Mouse (Mus musculus): ENCODE measurements around the gene Phlpp2. TPM values are rescaled to one million over a fixed set of nuclear protein-coding genes. Genes with fewer than 3 reads are reported as not detected.

Gene Phlpp2
- polyA plus RNA-seq, 1 experiment, result 10.4 TPM

DNA sequence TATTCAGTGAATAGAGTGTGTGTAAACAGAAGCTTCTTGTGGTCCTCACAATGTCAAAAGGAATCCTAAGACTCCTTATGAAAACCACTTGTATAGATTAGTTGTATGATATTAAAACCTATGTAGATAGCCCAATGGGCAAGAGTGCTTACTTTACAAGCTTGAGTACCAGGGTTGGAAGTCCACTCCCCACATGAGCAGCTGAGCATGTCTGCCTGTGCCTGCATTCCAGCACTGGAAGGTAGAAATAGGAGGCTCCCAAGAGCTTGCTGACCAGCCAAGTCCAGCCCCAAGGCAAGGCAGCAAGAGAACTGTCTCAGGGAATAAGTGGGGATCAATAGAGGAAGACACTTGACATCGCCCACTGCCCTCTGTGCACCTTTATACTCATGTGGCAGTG lies 26.3 kb downstream of the Phlpp2 start:
- DNase-seq (ENCODE audit: low read depth, low spot score), result no peak
- 100% methylated on average over 1 of the region's 1 CpGs for WGBS

DNA sequence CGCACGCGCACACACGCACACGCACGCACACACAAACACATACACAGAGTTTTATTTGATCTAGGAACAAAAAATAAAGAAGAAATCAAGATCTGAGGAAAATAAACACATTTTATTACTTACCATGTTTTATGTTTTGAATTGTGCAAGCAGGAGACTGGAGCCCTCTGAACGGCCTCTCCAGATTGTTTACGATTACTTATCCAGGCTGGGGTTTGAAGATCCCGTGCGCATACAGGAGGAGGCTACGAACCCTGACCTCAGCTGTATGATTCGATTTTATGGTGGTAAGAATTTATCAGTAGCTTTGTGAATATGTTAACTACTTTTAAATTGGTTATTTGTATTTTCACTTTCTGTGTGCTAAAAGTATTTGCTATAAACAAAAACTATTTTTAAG lies 27.0 kb downstream of the Phlpp2 start:
- no peak for DNase-seq (ENCODE audit: low read depth, low spot score)
- WGBS, result 70% methylated on average over 12 of the region's 12 CpGs

DNA sequence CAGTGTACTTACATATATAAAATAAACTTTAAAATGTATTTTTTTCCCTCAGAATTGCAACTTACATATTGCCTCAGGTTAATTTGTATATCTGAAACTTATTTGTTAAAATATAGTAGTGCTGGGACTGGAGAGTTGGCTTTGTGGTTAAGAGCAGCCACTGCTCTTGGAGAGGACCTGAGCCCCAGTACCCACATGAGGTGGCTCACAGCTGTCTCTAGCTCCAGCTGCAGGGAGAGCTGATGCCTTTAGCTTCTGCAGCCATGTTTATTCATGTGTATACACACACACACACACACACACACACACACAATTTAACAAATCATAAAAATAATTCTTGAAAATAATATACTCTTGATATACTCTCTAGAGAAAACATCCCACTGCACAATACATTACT lies 34.0 kb downstream of the Phlpp2 start:
- no peak for DNase-seq (ENCODE audit: low read depth, low spot score)

DNA sequence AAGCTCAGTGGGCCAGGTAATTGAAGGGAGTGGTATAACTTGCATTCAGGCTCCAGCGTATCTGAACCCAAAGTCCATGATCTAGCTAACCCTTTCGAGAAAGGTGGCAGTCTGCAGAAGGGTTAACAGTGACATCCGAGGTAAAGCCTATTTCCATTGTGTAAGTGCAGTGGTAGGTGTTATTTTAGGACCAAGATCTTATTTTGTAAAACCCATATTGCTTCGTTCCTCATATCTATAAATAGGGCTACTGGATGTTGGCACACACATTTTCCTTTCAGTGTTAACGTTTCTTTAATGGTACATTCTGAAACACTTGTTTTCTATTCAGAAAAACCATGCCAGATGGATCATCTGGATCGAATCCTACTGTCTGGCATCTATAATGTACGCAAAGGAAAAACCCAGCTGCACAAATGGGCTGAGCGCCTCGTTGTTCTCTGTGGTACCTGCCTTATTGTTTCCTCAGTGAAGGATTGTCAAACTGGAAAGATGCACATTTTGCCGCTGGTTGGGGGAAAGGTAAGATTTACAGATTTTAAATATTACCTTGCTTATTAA lies 35.6 kb downstream of the Phlpp2 start:
- no peak for DNase-seq (ENCODE audit: low read depth, low spot score)
- WGBS, result 72% methylated on average over 10 of the region's 10 CpGs

DNA sequence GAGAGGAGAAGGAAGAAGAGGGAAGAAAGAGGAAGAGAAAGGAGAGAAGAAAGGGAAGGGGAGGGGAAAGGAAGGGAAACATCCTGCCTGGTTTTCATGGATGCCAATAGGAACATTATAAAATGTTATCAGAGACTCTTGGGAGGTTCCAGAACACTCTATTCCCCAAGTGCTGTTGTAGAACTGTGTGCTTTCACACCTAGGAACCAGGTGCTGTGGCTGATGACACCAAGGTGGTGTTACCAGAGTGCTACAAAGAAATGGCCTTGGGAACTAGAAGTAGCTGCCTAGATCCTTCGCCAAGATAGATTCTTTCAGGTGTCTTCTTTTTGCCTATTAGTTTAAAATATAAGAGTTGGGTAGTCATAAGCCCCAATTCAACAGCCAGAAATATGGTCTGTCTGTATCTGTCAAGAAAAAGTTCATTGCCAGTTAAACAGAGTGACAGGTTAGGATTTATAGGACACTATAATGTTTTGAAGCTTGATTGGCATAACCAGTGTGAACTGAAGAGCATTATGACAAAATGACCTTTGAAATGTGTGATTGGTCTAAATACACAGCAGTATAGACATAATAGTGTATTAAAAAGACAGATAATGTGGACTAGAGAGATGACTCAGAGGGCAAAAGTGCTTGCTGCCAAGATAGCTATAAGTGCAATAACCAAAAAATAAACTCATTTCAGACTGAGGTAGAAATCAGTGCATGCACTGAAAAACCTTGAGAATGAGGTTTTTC lies 36.8 kb downstream of the Phlpp2 start:
- 41% methylated on average over 1 of the region's 1 CpGs for WGBS
- peak; percentile 73 for DNase-seq (ENCODE audit: low read depth, low spot score)

DNA sequence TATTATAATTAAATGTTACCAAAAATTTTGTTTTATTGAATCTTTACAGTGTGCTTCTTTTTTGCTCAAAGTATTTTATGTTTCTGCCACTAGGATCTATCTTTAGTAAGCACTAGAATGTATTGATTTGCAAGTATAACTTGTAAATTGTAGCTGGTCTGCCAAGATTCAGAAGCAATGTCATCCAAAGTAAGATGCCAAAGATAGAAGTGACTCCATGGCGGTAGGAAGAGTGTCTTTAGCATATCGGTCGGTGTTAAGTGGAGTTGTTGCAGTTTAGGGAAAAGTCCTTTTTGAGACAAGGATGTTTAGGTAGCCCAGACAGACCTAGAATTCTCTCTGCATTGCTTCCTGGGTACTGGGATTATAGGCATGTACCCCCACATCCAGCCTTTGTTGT lies 38.6 kb downstream of the Phlpp2 start:
- no peak for DNase-seq (ENCODE audit: low read depth, low spot score)
- 94% methylated on average over 3 of the region's 3 CpGs for WGBS

DNA sequence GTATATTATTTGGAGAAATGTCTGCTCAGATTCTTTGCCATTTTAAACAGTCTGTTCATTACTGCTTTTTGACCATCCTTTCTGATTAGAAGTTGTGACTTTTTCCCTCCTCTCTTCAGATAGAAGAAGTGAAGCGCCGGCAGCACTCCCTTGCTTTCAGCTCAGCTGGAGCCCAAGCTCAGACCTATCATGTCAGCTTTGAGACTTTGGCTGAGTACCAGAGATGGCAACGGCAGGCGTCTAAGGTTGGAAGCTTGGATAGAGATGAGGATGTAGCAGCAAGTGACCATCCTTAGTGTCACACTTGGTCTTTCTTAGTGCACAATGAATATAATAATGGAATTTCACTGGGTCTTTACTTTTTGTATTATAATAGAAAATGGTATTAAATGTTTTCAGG lies 39.0 kb downstream of the Phlpp2 start:
- DNase-seq (ENCODE audit: low read depth, low spot score), result no peak
- 95% methylated on average over 4 of the region's 4 CpGs for WGBS

DNA sequence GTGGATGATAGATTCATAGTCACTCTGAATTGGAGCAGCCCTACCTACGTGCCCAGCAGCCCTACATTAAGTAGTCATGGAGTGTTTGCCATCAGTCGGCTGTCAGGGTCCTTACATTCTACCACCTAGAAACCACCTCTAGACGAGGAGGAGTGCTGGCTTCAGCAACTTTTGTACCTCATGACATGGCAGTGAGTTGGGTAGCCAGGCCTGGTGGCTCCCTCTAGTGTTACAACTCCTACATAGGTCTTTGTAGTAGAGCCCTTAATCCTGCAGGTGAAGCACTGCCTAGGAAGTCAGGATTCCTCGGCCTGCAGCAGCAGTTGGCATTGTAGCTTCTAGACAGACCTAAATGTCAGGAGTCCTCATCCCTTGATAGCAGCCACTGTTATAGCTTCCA lies 48.9 kb downstream of the Phlpp2 start:
- WGBS, result 39% methylated on average over 4 of the region's 4 CpGs
- DNase-seq (ENCODE audit: low read depth, low spot score), result no peak

DNA sequence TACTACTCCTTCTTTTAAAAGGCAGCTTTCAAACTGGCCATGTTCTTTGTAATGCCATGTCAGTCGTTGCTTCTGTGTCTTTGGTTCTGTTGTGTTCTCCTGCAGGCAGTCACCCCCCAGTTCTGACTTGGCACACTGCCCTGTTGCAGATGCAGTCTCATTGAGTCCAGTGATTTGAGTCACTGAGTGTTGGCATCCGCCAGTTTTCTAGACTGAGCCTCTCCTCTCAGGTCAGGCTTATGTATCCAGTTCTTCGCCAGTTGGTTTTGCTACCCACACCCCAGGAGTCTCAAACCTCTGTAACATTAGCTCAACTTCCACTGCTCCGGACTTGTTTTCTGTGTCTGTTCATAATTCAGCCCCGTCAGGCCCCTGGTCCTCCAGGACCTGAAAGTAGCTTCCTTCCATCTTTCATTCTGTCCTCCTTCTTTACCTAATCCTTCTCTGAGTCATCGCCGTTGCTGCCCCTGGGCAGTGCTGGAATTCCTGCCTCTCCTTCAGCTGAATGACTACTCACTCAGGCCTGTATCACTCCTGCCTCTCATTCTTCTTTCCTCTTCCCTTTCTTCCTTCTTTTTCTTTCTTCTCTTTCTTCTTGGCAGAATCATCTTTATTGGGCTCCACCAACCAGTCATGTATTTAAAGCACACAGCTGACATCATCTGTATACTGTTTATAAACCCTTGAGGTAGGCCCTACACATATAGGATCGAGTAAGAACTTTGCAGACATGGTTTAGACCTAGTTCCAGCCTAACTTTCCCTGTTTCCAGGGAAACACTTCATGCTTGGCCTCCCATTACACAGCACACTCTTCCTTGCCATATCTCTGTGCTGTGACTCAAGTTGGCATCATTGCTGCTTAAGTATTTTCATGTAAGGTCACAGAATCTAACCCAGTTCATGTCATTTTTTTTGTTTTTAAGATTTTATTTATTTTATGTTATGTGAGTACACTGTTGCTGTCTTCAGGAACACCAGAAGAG lies 52.4 kb downstream of the Phlpp2 start:
- DNase-seq (ENCODE audit: low read depth, low spot score), result no peak
- 82% methylated on average over 8 of the region's 8 CpGs for WGBS

DNA sequence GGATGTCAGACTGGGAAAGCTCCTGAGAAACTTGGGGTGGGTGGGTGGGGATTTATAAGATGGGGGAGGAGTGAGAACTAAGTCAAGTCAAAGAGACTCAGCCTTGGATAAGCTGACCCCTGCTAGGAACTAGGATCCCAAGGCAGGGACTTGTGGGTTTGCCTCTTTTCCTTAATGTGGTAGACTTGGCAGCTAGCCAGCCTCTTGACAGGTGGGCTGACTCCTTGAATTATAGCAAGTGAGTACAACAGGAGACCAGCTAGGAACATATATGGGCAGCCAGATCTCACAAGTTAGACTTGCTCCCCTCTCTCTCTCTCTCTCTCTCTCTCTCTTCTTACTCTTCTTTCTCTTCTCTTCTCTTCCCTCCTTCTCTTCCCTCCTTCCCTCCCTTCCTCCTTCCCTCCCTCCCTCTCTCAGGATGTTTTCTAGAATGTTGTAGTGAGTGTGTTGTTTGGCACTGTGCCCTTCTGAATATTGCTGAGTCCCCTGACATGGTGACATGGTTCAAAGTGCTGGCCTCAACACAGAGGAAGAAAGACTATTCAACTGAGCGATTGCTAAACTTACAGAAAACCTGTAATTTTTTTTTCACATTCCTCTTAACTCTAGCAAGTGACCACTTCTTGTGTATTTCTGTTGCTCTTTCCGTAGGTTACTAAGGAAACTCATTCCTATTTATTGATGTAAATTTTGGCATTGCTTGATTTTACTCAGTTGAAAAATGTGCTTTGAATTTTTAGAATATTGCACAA lies 73.4 kb downstream of the Phlpp2 start:
- DNase-seq (ENCODE audit: low read depth, low spot score), result no peak
- 67% methylated on average over 2 of the region's 2 CpGs for WGBS

DNA sequence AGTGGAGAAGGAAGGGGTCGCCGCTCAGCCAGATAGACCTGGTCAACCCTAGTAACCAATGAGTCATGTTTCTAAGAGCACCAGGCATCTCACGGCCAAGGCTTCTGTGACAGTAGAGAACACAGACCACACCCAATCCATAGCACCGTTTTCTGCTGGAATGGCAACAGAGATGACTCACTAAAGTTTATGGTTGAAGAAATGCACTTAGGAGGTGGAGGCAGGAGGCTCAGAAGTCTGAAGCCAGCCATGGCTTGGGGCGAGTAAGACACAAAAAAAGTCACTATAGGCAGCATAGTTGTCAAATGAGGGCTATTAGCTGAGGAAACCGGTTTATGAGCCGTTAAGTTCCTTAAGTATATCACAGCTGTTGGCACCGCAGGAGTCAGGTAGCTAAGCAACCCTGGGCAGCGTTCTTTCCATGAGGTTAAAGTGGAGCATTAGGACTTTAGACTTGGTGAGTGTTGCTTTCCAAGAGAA lies 76.9 kb downstream of the Phlpp2 start:
- 18% methylated on average over 9 of the region's 9 CpGs for WGBS
- no peak for DNase-seq (ENCODE audit: low read depth, low spot score)

DNA sequence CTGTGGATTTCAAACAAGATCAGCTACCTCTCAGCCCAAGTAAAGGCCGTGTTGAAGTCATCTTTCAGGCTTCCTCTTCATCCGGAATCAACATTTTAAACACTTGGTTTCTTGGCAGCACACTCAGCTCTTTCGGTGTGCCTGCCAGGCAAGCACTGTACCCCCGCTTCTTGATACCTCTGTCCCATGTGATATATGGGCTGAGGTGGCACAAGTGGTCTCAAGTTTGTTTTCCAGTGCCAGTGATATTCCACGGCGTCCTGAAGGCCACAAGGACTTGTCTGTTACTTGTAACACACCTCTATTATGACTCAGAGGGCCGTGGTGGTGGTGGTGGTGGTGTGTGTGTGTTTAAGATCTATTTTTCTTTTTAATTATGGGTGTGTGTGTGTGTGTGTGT lies 77.4 kb downstream of the Phlpp2 start:
- no peak for DNase-seq (ENCODE audit: low read depth, low spot score)
- WGBS, result 21% methylated on average over 7 of the region's 7 CpGs

DNA sequence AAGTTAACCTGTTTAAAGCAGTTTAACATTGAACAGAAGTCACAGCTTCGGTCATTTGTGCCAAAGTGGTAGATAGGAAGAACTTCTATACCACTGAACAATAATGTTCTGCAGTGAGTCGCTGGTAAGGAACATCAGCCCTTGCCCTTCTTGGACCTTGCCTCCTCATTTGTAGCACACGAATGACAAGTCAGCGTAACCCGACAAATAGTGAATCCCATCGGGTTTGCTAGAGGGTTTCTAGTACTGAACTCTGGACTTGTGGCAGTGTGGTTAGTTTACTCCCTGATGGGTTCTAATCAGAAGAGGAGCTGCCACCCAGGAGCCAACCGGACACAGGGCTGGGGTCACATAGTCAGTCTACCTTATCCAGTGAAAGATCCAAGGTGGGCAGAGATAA lies 77.9 kb downstream of the Phlpp2 start:
- no peak for DNase-seq (ENCODE audit: low read depth, low spot score)
- 63% methylated on average over 7 of the region's 7 CpGs for WGBS

DNA sequence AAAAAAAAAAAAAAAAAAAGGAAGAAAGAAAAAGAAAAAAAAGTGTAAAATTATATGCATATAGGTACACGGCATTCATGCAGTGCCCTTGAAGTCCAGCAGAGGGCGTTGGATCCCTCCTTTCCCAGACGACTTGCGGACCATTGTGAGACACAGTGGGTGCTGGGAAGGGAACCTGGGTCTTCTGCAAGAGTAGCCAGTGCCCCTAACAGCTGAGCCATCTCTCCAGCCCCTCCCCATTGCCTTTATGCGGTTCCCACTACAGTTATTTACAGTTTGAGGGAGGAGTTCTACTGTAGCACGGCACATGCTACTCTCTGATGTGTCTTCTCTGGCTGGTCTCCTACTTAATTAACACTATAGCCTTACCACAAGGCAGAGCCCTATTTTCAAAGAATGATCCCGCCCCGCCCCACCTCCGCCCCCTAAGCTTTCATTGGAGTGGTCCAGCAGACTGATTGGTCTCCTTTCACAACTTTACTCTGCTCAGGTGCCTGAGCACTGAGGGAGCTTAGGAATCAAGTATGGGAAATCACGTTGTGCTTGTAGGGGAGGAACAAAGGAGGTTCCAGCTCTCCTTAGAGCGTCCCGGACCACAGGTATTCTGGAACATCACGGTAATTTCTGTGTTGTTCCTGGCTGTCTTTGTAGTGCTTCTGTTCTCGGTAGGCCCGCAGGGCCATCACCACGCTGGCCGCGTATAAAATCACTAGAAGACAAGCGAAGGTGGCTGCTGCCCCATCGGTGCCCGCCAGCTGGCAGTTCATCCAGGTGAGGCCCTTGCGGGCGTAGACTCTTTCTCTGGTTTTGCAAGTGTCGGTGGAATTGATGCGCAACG lies 79.3 kb downstream of the Phlpp2 start:
- DNase-seq (ENCODE audit: low read depth, low spot score), result no peak
- 51% methylated on average over 26 of the region's 26 CpGs for WGBS

DNA sequence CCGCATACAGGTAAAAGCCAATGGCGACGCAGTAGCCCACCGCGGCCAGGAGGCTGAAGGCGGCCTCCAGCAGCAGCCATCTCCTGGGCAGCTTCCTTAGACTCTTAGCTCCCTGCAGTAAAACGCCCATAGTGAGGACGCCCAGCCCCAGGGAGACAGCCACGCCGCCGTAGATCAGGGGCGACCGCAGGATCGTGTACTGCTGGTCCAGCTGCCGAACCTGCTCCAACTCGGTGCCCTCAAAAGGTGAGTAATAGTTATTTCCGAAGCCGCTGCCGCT lies 79.9 kb downstream of the Phlpp2 start:
- WGBS, result 48% methylated on average over 19 of the region's 19 CpGs
- DNase-seq (ENCODE audit: low read depth, low spot score), result no peak

DNA sequence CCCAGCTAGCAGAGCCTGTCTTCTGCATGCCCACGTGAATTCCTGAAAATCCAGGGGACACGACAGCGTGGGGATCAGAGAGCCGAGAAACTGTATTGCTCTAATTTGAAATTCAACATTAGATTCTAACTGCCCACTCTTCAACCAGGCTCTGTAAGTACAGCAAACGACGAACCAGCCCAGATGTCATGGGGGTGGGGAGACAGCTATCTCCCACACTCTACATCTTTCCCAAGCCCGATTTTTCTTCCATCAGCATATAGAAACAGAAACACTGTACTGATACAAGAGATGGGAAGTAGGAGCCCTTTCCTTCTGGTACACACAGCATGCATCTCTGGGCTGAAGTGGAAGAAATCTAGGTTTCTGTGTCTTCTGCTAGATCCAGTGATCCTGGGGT lies 83.8 kb downstream of the Phlpp2 start:
- no peak for DNase-seq (ENCODE audit: low read depth, low spot score)
- WGBS, result 74% methylated on average over 7 of the region's 7 CpGs

DNA sequence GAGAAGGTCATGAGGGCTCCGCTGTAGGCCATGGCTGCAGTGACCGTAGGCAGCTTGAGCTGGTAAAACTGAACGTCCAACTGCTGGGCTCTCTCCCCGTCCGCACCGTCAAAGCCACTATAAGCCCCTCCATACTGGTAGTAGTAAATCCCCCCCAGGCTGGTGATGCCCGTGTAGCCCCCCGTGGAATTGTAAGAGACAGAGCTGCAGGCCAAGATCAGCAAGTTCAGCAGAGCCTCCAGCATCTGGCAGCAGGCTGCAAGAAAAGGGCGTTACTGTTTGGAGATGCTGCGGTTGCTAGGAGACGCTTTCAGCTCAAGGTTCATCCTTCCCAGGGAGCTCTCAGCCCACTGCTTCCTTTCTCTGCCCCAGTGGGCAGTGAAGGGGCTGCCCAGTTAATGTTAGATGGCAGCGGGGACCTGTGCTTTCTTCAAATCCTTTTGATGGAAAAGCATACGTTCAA lies 86.2 kb downstream of the Phlpp2 start:
- 64% methylated on average over 13 of the region's 13 CpGs for WGBS
- no peak for DNase-seq (ENCODE audit: low read depth, low spot score)

DNA sequence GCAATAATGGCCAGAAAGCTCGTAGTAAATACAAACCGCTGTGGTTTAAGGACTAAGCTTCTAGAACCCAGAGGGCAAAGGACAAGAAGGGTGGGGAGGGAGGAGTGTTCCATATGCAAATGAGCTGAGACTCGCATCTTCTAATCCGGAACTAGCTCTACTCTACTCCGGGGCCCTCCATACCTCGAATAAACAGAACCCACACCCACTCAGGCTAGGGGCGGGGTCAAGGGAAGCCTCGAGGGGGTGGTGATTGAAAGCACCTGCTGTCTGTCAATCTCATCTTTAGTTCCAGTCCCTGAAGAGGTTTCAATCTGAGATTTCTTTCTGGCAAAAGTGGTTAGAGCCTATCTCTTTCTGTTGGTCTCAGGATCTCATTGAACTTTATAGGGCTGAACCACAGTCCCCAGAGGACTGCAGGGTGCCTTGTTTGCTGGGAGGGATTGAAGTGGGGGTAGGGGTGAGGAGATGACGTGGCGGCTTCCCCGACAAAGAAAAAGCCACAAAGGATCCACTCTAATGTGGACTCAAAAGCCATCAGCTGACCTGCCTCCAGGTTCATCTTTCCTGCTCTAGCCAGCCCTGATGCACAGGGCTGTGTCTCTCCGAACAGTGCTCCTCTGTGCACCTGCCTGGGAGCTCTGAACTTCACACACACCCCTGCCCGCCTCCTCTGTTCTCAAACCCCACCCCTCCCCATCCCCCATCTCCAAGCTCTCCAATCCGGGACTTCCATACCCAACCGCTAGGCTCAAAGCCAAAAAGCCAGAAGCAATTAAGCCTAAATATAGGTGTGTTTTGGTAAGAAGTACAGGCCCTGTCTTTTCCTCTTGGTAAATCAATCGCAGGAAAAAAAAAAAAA lies 89.1 kb downstream of the Phlpp2 start:
- 7% methylated on average over 16 of the region's 16 CpGs for WGBS

More for the DNA sequence above, 89.1 kb downstream of the Phlpp2 start:
- peak; percentile 94 for DNase-seq (ENCODE audit: low read depth, low spot score)
